1 mouse cellular context compared by ENCODE assay signal in genomic region chr12:3983736-3984135, GRCm38 (mm10).
TF ChIP-seq lines count a peak whose summit lies in the region.

No protein-coding gene starts in this region.

TF ChIP-seq in MEL, 35 proteins besides CTCF, POLR2A, EP300 and RAD21 (continued from another document):
- TF ChIP-seq ZC3H11A (IDR thresholded peaks at IDR 0.05; ENCODE audit: low read depth, low read length), result peak; percentile 72
- no peak for TF ChIP-seq UBTF (IDR thresholded peaks at IDR 0.05; ENCODE audit: borderline replicate concordance, insufficient read depth, low read depth, low read length)
- peak; percentile 93 for TF ChIP-seq SMC3 (IDR thresholded peaks at IDR 0.05; ENCODE audit: low read depth, low read length)
- no peak for TF ChIP-seq NRF1 (IDR thresholded peaks at IDR 0.05; ENCODE audit: insufficient read depth, low read depth, low read length, poor library complexity, severe bottlenecking)
- no peak for TF ChIP-seq POLR2AphosphoS5 (IDR thresholded peaks at IDR 0.05; ENCODE audit: borderline replicate concordance, low read depth, low read length)
